Mouse (Mus musculus): ENCODE measurements around the gene Kcnip3. TPM values are rescaled to one million over a fixed set of nuclear protein-coding genes. Genes with fewer than 3 reads are reported as not detected.

Kcnip3 gene
- polyA plus RNA-seq, 1 experiment from 2014 or later: 1.2 TPM

DNA sequence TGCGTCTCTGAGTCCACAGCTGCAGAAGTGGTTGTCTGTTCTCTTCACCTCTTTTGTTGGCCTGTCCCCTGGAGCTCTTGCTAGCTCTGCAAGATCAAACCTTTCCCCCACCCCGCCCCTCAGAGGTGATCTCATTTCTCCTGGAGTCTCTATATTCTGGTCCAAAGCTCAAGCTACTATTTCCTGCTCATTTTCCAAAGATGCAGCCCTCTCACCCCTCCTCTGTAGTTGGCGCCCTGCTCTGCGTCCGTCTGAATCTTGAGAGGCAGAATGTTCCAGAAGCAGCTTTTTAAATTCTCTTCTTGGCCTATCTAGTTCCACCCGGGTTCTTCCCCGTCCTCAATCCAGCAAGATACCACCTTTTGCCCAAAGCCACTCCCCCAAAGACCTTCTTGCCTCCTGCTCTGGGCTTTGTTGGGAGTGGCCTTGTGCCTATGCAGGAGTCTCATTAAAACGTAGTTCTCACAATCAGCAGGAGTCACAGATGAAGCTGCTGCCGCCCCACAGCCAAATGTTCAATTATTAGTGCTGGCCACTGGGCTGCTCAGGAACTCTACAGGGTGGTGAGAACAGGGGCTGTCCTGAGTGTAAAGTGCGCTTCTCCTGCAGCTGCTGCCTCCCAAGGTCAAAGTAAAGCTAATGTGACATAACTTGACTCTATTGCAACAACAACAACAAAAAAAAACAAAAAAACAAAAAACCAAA, 103.5 kb downstream of the Kcnip3 start:
- Histone ChIP-seq H3K9ac (ENCODE audit: low read length) (no peak overlapping the region), H3K27me3 (ENCODE audit: control insufficient read depth, insufficient read depth, low read length) (no peaks in the 10 kb centered on the region), H3K27ac (replicated peaks in 1 of 2; ENCODE audit: control insufficient read depth in 1 of 2, insufficient read depth in 1 of 2, low read depth in 2 of 2, low read length in 2 of 2) (no peak overlapping the region), H3K36me3 (ENCODE audit: control insufficient read depth, insufficient read depth, low read length) (no peaks in the 10 kb centered on the region), H3K4me2 (ENCODE audit: low read length) (no peak overlapping the region), H3K4me1 (ENCODE audit: control insufficient read depth in 2 of 2, insufficient read depth in 2 of 2, low read length in 2 of 2) (no peaks in the 10 kb centered on the region), H3K4me3 (ENCODE audit: control insufficient read depth in 1 of 2, insufficient read depth in 1 of 2, low read depth in 1 of 2, low read length in 2 of 2) (no peak overlapping the region), H3K9me3 (ENCODE audit: control insufficient read depth, low read length) (no peaks in the 10 kb centered on the region)
- 56% methylated on average over 10 of the region's 10 CpGs for WGBS
- ATAC-seq (ENCODE audit: insufficient number of reproducible peaks, insufficient read depth, low FRiP score, low read depth): no peak

DNA sequence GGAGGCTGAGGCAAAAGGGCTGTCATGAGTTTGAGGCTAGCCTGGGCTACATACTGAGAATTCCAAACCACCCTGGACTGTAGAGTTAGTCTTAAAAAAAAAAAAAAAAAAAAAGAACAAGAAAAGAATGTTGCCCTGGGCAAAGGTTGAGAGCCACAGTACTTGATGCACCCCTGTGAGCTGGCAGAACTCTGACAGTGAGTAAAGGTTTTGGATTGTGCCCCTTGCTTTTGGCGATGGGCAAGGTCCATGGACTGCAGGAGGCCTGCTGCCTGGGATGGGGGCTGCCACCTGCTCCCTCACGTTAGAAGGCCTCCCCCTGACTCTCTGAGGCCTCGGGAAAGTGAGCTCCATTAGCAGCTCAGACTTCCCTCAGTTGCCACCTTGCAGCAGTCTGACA, 105.2 kb downstream of the Kcnip3 start:
- Histone ChIP-seq H3K4me1 (ENCODE audit: control insufficient read depth in 2 of 2, insufficient read depth in 2 of 2, low read length in 2 of 2) (no peaks in the 10 kb centered on the region), H3K27ac (replicated peaks in 1 of 2; ENCODE audit: control insufficient read depth in 1 of 2, insufficient read depth in 1 of 2, low read depth in 2 of 2, low read length in 2 of 2) (no peak overlapping the region), H3K4me3 (ENCODE audit: control insufficient read depth in 1 of 2, insufficient read depth in 1 of 2, low read depth in 1 of 2, low read length in 2 of 2) (no peak overlapping the region), H3K4me2 (ENCODE audit: low read length) (no peak overlapping the region), H3K9ac (ENCODE audit: low read length) (no peak overlapping the region), H3K36me3 (ENCODE audit: control insufficient read depth, insufficient read depth, low read length) (no peaks in the 10 kb centered on the region), H3K9me3 (ENCODE audit: control insufficient read depth, low read length) (no peaks in the 10 kb centered on the region), H3K27me3 (ENCODE audit: control insufficient read depth, insufficient read depth, low read length) (no peaks in the 10 kb centered on the region)
- 49% methylated on average over 3 of the region's 3 CpGs for WGBS
- no peak for ATAC-seq (ENCODE audit: insufficient number of reproducible peaks, insufficient read depth, low FRiP score, low read depth)

DNA sequence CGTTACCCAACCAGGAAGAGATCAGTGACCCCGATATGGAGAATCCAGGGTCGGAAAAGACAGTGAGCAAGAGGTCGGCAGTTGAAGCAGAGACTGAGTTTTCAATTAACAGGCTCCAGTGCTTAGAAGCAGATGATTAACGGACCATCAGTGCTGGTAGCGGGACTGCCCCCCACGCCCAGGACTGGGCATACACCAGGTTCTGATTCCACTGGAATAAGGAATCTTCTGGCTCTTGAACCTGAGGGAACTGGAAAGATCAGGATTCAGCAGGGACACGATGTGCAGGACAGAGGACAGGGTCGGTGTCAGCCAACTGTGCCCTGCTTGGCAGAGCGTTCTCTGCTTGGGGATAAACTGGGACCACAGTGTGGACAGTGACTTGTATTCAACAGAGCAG, 106.1 kb downstream of the Kcnip3 start:
- no peak overlapping the region for H3K4me3 ChIP-seq (ENCODE audit: control insufficient read depth in 1 of 2, insufficient read depth in 1 of 2, low read depth in 1 of 2, low read length in 2 of 2)
- WGBS: 61% methylated on average over 10 of the region's 10 CpGs
- no peaks in the 10 kb centered on the region for H3K36me3 ChIP-seq (ENCODE audit: control insufficient read depth, insufficient read depth, low read length)
- H3K9ac ChIP-seq (ENCODE audit: low read length): no peak overlapping the region
- H3K27ac ChIP-seq (replicated peaks in 1 of 2; ENCODE audit: control insufficient read depth in 1 of 2, insufficient read depth in 1 of 2, low read depth in 2 of 2, low read length in 2 of 2): no peak overlapping the region
- H3K4me2 ChIP-seq (ENCODE audit: low read length): no peak overlapping the region
- no peak for ATAC-seq (ENCODE audit: insufficient number of reproducible peaks, insufficient read depth, low FRiP score, low read depth)
- peaks cover 6% of the 10 kb centered on the region in 2 experiments; a peak in 3 of 4 replicates for H3K4me1 ChIP-seq (ENCODE audit: control insufficient read depth in 2 of 2, insufficient read depth in 2 of 2, low read length in 2 of 2)
- no peaks in the 10 kb centered on the region for H3K9me3 ChIP-seq (ENCODE audit: control insufficient read depth, low read length)
- H3K27me3 ChIP-seq (ENCODE audit: control insufficient read depth, insufficient read depth, low read length): no peaks in the 10 kb centered on the region

DNA sequence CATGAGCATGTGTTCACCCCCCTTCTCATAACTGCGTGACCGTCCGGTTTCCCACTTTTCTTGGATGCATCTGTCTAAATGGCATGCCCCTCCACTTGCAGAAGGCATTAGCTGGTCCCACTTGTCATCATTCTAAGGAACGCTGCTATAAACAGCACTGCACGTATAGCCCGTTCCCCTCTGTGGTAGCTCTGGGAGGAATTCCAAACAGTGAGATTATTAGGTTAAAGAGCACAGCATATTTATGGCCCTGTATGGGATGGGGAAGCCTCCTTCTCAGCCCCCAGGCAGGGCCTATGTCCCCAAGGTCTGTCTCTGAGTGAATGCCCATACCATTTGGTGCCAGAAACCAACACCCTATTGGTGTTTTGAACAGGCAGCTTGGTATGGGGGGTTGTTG, 110.8 kb downstream of the Kcnip3 start:
- ATAC-seq (ENCODE audit: insufficient number of reproducible peaks, insufficient read depth, low FRiP score, low read depth): peak; percentile 64; the same call in 1 of the 2 replicates
- Histone ChIP-seq H3K4me2 (ENCODE audit: low read length) (no peak overlapping the region), H3K9ac (ENCODE audit: low read length) (no peak overlapping the region), H3K4me3 (ENCODE audit: control insufficient read depth in 1 of 2, insufficient read depth in 1 of 2, low read depth in 1 of 2, low read length in 2 of 2) (no peak overlapping the region), H3K9me3 (ENCODE audit: control insufficient read depth, low read length) (no peaks in the 10 kb centered on the region), H3K27me3 (ENCODE audit: control insufficient read depth, insufficient read depth, low read length) (no peaks in the 10 kb centered on the region), H3K27ac (replicated peaks in 1 of 2; ENCODE audit: control insufficient read depth in 1 of 2, insufficient read depth in 1 of 2, low read depth in 2 of 2, low read length in 2 of 2) (no peak overlapping the region), H3K36me3 (ENCODE audit: control insufficient read depth, insufficient read depth, low read length) (no peaks in the 10 kb centered on the region), H3K4me1 (ENCODE audit: control insufficient read depth in 2 of 2, insufficient read depth in 2 of 2, low read length in 2 of 2) (peaks cover 6 to 10% of the 10 kb centered on the region in 2 experiments; a peak in 3 of 4 replicates)
- 49% methylated on average over 6 of the region's 6 CpGs for WGBS

Other genes with a start within 250 kb of the Kcnip3 start
- 14.5 and 15.9 TPM in 2 replicates for gene Dusp2, start 185.9 kb downstream of the Kcnip3 start, polyA plus RNA-seq (2014; fragmentation: Nextera tagmentation; extraction: Ambion mirVana)
- not detected in 2 replicates for gene Astl, start 183.5 kb downstream of the Kcnip3 start, polyA plus RNA-seq (2014; fragmentation: Nextera tagmentation; extraction: Ambion mirVana)
- gene Adra2b, start 158.9 kb downstream of the Kcnip3 start, polyA plus RNA-seq (2014; fragmentation: Nextera tagmentation; extraction: Ambion mirVana): 1.1 and 1.2 TPM in 2 replicates
- 0.22 TPM in 2 replicates for gene Gpat2, start 96.9 kb downstream of the Kcnip3 start, polyA plus RNA-seq (2014; fragmentation: Nextera tagmentation; extraction: Ambion mirVana)
- gene Fahd2a, start 77.5 kb downstream of the Kcnip3 start, polyA plus RNA-seq (2014; fragmentation: Nextera tagmentation; extraction: Ambion mirVana): 31.9 and 32.6 TPM in 2 replicates
- gene Prom2, start 19.4 kb upstream of the Kcnip3 start, polyA plus RNA-seq (2014; fragmentation: Nextera tagmentation; extraction: Ambion mirVana): not detected in 2 replicates
- gene Zfp661, start 65.0 kb upstream of the Kcnip3 start, polyA plus RNA-seq (2014; fragmentation: Nextera tagmentation; extraction: Ambion mirVana): 1.8 and 2.4 TPM in 2 replicates
- gene Mrps5, start 65.1 kb upstream of the Kcnip3 start, polyA plus RNA-seq (2014; fragmentation: Nextera tagmentation; extraction: Ambion mirVana): 122 and 132 TPM in 2 replicates
- gene Mal, start 134.6 kb upstream of the Kcnip3 start, polyA plus RNA-seq (2014; fragmentation: Nextera tagmentation; extraction: Ambion mirVana): 2.1 and 2.6 TPM in 2 replicates
- 7.2 and 8.3 TPM in 2 replicates for gene Mall, start 207.8 kb upstream of the Kcnip3 start, polyA plus RNA-seq (2014; fragmentation: Nextera tagmentation; extraction: Ambion mirVana)

Data from heart, embryonic 14.5 days (tissue).